Mouse (Mus musculus): Measurements from ENCODE around the gene Atp1a4. TPM values are rescaled to one million over a fixed set of nuclear protein-coding genes. Genes with fewer than 3 reads are reported as not detected.

The Atp1a4 gene
- polyA plus RNA-seq, 1 experiment from 2014 or later: 0.05 TPM

DNA sequence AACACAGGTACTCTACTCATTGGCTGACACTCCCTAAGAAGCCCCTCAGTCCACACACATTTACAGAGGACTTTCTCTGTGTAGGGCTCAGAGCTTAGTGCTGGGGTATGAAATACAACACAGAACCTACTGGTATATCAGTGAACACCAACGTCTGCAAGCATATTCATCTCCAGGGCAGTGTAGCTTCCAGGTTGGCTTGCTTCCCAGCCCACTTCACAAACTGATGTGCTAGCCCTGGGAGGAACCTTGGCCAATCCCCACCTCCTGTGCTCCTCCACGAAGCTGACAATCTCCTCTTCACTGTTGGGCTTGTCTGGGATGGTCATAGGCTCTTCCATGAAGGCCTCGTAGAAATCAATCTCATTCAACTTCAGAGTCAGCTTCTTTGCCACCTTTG, 43.5 kb downstream of the Atp1a4 start:
- H3K4me1 ChIP-seq: peaks cover 42% of the 10 kb centered on the region

GRCm38 (mm10) chr1:172213771-172214170, 44.4 kb downstream of the Atp1a4 start:
- Histone ChIP-seq H3K36me3 (no peaks in the 10 kb centered on the region), H3K4me2 (no peak overlapping the region), H3K27me3 (no peaks in the 10 kb centered on the region), H3K9me3 (replicated peaks) (no peaks in the 10 kb centered on the region), H3K4me1 (peaks cover 33% of the 10 kb centered on the region), H3K9ac (no peak overlapping the region), H3K4me3 (replicated peaks) (no peak overlapping the region), H3K27ac (peak overlapping the region; percentile 23; the same call in 1 of the 2 replicates)
- ATAC-seq (replicated peaks; ENCODE audit: low FRiP score): no peak
- 80% methylated on average over 4 of the region's 4 CpGs for whole genome bisulfite sequencing

More for the DNA sequence above, 43.5 kb downstream of the Atp1a4 start:
- Histone ChIP-seq H3K27me3 (no peaks in the 10 kb centered on the region), H3K27ac (no peak overlapping the region), H3K9ac (no peak overlapping the region), H3K9me3 (replicated peaks) (no peaks in the 10 kb centered on the region), H3K4me3 (replicated peaks) (no peak overlapping the region), H3K4me2 (no peak overlapping the region), H3K36me3 (no peaks in the 10 kb centered on the region)
- no peak for ATAC-seq (replicated peaks; ENCODE audit: low FRiP score)
- WGBS: 71% methylated on average over 3 of the region's 3 CpGs

- no peaks in the 10 kb centered on the region for H3K27me3 ChIP-seq
- WGBS: 61% methylated on average over 5 of the region's 5 CpGs
Measured at GRCm38 (mm10) chr1:172212776-172213175, 45.4 kb downstream of the Atp1a4 start.

GRCm38 (mm10) chr1:172207111-172207584, 51.1 kb downstream of the Atp1a4 start:
- H3K36me3 ChIP-seq: 0 out of 2 replicates have a peak, but pooled peaks cover under 1% of the 10 kb centered on the region
- H3K27me3 ChIP-seq: no peaks in the 10 kb centered on the region
- H3K27ac ChIP-seq: peak overlapping the region; percentile 87
- ATAC-seq (replicated peaks; ENCODE audit: low FRiP score): peak; percentile 19; the same call in 1 of the 2 replicates
- H3K4me1 ChIP-seq: peaks cover 54% of the 10 kb centered on the region
- H3K4me2 ChIP-seq: peak overlapping the region; percentile 64
- H3K9me3 ChIP-seq (replicated peaks): no peaks in the 10 kb centered on the region
- 0 out of 2 replicates have a peak overlapping the region, but pooled peaks have one; percentile 69 for H3K9ac ChIP-seq
- H3K4me3 ChIP-seq (replicated peaks): peak overlapping the region; percentile 63
- WGBS: 17% methylated on average over 7 of the region's 7 CpGs

More at GRCm38 (mm10) chr1:172212776-172213175, 45.4 kb downstream of the Atp1a4 start:
- no peaks in the 10 kb centered on the region for H3K36me3 ChIP-seq
- no peak overlapping the region for H3K9ac ChIP-seq
- 0 out of 2 replicates have a peak overlapping the region, but pooled peaks have one; percentile 10 for H3K27ac ChIP-seq
- no peaks in the 10 kb centered on the region for H3K9me3 ChIP-seq (replicated peaks)
- H3K4me1 ChIP-seq: peaks cover 24% of the 10 kb centered on the region
- no peak overlapping the region for H3K4me3 ChIP-seq (replicated peaks)
- no peak overlapping the region for H3K4me2 ChIP-seq
- no peak for ATAC-seq (replicated peaks; ENCODE audit: low FRiP score)

DNA sequence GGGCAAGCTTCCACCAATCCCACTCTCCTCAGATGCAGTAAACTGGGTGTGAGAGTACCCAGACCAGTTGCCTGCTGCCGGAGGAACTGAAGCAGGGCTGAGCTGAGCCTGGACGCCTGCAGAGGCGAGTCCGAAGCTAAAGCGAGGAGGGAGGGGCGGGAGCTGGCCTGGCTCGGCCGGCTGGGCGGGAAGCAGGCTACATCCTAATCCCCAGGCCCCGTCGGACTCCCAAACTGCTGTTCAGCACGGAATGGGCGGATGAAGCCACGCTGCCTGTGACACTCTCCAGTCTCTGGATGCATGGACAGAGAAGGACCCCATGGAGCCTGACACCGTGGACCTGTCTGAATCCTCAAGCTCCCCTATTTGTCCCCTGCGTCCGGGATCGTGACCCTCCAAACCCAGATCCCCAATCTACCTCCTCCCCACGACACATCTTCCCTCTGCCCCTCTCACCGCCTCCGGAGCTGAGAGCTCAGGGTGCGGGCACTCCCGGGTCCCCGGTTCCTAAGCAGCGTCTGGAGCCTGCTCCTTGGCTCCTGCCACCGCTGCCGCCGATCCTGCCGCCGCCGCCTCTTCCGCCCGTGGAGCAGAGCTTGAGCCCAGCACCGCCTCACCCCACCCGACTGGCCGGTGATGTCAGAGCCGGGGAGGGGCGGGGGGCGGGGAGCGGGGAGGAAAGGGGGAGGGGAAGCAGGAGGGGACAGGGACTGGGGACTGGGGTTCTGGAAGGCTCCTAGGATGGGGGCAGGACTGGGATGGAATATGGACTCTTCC, 51.9 kb downstream of the Atp1a4 start, which contains the start of gene Pea15a:
Gene Pea15a, minus strand, starts transcription at position 664 of the 777 bp plus-strand sequence.
- Histone ChIP-seq H3K27ac (peak within 1 kb of the TSS; percentile 87), H3K9me3 (replicated peaks) (no peaks in the 10 kb centered on the region), H3K4me1 (peaks cover 62% of the 10 kb centered on the region), H3K36me3 (peaks cover 7% of the 10 kb centered on the region), H3K9ac (peak within 1 kb of the TSS; percentile 69), H3K27me3 (no peaks in the 10 kb centered on the region), H3K4me2 (peak within 1 kb of the TSS; percentile 64), H3K4me3 (replicated peaks) (peak within 1 kb of the TSS; percentile 63)
- under 1% methylated on average over 40 of the region's 40 CpGs for WGBS
- peak; percentile 79 for ATAC-seq (replicated peaks; ENCODE audit: low FRiP score)

DNA sequence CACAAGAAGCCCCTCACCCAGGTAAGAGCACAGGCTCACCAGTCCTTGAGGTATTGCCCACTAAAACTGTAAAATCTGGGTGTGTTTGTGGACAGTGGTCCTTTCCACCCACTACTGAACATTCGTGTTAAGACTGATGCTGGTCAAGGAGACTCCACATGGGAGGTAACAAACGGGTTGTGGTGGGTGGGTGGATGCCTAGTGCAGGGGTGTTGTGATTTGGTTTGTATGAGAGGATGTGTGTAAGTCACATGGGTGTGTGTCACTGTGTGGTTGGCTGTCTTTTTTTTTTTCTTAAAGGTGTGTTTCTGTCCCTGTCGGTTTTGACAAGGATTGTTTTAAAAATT, 52.5 kb downstream of the Atp1a4 start:
- peaks cover 13% of the 10 kb centered on the region for H3K36me3 ChIP-seq
- H3K9me3 ChIP-seq (replicated peaks): no peaks in the 10 kb centered on the region
- WGBS: 12% methylated on average over 3 of the region's 3 CpGs
- peak overlapping the region; percentile 64 for H3K4me2 ChIP-seq
- no peak for ATAC-seq (replicated peaks; ENCODE audit: low FRiP score)
- H3K27me3 ChIP-seq: no peaks in the 10 kb centered on the region
- H3K9ac ChIP-seq: peak overlapping the region; percentile 69
- H3K4me1 ChIP-seq: peaks cover 68% of the 10 kb centered on the region
- H3K27ac ChIP-seq: peak overlapping the region; percentile 87
- peak overlapping the region; percentile 63 for H3K4me3 ChIP-seq (replicated peaks)

- Histone ChIP-seq H3K9ac (peak overlapping the region; percentile 69; the same call in 1 of the 2 replicates), H3K27ac (peak overlapping the region; percentile 87), H3K4me1 (peaks cover 73% of the 10 kb centered on the region), H3K36me3 (peaks cover 18% of the 10 kb centered on the region), H3K27me3 (no peaks in the 10 kb centered on the region), H3K4me2 (peak overlapping the region; percentile 64), H3K9me3 (replicated peaks) (no peaks in the 10 kb centered on the region), H3K4me3 (replicated peaks) (peak overlapping the region; percentile 63)
- ATAC-seq (replicated peaks; ENCODE audit: low FRiP score): no peak
- 39% methylated on average over 15 of the region's 15 CpGs for WGBS
Measured at GRCm38 (mm10) chr1:172204814-172205740, 53.1 kb downstream of the Atp1a4 start.

DNA sequence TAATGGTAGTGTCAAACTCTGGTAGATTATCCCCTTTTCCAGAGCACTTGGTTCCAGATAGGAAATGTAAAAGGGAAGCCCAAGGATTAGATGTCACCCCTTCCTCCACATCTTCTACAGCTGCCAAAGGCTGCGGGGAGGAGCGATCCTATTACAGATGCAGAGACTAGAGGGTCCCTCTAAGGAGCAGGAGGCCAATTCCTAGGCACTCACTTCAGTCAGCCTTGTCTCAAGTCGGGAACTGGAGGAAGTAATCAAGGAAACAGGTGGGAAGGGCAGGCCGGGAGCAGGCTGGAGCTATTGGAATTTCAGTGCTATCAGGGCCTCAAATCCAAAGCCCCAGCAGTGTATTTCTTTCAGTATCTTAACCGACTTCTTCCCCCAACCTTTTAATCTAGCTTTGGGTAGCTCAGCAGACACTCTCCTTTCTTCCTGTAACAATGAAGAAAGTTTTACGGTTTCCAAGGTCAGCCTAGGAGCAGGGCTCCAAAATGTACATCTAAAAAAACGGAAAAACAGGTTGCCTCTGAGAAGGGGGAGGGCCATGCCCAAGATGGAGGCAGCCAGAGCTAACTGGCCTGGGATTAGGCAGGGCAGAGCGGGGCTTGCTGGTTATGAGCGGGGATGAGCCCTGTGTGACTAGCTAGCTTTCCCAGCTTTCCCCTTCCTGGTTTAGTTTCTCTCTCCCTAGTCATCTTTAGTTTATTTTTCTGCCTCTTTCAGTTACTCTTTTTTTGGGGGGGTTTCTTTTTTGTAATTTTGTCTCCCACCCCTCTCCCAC, 54.0 kb downstream of the Atp1a4 start:
- 26% methylated on average over 9 of the region's 9 CpGs for WGBS
- ATAC-seq (replicated peaks; ENCODE audit: low FRiP score): no peak
- Histone ChIP-seq H3K9me3 (replicated peaks) (no peaks in the 10 kb centered on the region), H3K4me1 (peaks cover 77% of the 10 kb centered on the region), H3K4me2 (peak overlapping the region; percentile 64), H3K27ac (peak overlapping the region; percentile 87), H3K4me3 (replicated peaks) (peak overlapping the region; percentile 20), H3K9ac (no peak overlapping the region), H3K36me3 (peaks cover 27% of the 10 kb centered on the region), H3K27me3 (no peaks in the 10 kb centered on the region)

DNA sequence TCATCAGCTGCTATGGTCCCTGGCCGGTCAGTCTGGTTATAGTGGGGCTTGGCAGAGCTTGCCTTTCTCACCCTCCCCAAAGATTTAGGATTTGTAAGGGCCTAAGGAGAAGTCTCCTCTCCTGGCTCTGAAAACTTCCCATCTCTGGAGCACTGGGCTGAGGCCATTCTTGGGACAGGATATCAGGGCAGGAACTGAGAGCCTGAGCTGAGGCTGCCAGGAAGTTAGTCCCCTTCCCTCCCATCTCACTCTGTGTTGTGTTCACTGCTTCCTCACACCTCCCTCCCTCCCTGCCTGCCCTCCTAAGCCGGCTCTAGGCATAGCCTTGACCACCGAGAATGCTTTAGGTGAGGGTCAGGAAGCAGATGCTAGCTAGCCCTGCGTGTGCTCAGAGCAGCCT, 54.6 kb downstream of the Atp1a4 start:
- Histone ChIP-seq H3K27me3 (no peaks in the 10 kb centered on the region), H3K9me3 (replicated peaks) (no peaks in the 10 kb centered on the region), H3K4me2 (peak overlapping the region; percentile 64), H3K4me1 (peaks cover 77% of the 10 kb centered on the region), H3K36me3 (peaks cover 34% of the 10 kb centered on the region), H3K27ac (peak overlapping the region; percentile 87), H3K9ac (no peak overlapping the region), H3K4me3 (replicated peaks) (no peak overlapping the region)
- no peak for ATAC-seq (replicated peaks; ENCODE audit: low FRiP score)
- WGBS: 10% methylated on average over 4 of the region's 4 CpGs

DNA sequence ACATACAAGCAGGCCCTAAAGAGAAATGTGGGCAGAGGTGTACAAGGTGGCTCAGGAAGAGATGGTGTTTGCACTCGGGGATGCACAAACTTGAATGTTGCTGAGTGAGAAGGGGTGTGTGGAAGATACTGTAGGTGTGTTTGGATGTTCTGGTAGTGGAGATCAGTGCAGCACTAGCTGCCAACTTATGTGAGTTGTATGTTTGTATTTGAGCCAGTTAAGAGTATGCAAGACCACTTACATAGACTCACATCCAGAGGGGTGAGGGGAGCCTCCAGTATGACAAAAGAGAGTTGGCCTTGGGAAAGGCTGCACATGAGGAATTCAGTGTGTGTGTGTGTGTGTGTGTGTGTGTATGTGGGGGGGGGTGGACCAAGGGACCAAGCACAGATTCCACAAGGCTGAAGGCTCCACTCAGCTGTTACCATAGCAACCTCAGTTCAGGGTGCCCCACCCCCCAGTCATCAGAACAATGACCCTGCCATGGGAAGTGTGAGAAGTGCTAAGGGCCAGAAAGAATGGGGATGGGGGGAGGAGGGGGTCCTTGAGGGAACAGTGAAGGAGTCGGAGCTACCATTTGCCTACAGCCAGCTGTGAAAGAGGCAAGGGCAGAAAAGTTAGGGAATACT, 55.2 kb downstream of the Atp1a4 start:
- peak overlapping the region; percentile 32 for H3K4me2 ChIP-seq

More for the DNA sequence above, 55.2 kb downstream of the Atp1a4 start:
- H3K4me3 ChIP-seq (replicated peaks): no peak overlapping the region
- peak overlapping the region; percentile 87 for H3K27ac ChIP-seq
- peaks cover 39% of the 10 kb centered on the region for H3K36me3 ChIP-seq
- ATAC-seq (replicated peaks; ENCODE audit: low FRiP score): no peak
- no peaks in the 10 kb centered on the region for H3K9me3 ChIP-seq (replicated peaks)
- 25% methylated on average over 2 of the region's 2 CpGs for WGBS
- no peaks in the 10 kb centered on the region for H3K27me3 ChIP-seq
- 0 out of 2 replicates have a peak overlapping the region, but pooled peaks have one; percentile 24 for H3K9ac ChIP-seq
- peaks cover 77% of the 10 kb centered on the region for H3K4me1 ChIP-seq
